Mouse (Mus musculus) megakaryocyte, adult 5-6 weeks (primary cell): Measurements from ENCODE around the gene Hif3a. TPM values are rescaled to one million over a fixed set of nuclear protein-coding genes. Genes with fewer than 3 reads are reported as not detected.

ENCODE experiments used
- ATAC-seq: 2 replicates; pipeline ENCODE4 v1.8.0; 2016; ENCODE audit warnings: mild to moderate bottlenecking, inconsistent platforms; ENCODE audit not compliant: poor library complexity, severe bottlenecking
- total RNA-seq, 2 experiments: library from RNA; stranded (forward) in 1 of 2; stranded (reverse) in 1 of 2; fragments of 153-499, 151-499 nt in 1 of 2; fragments of 221-1000, 200-1000 nt in 1 of 2; gene quantifications; 2 replicates each; pipeline versions ENCODE4 v1.2.3 to v1.2.4; 2015 to 2017

Gene Hif3a
- total RNA-seq, 2 experiments from 2014 or later = 0.25 TPM; not detected in 1

- peak; percentile 55 for ATAC-seq
Observed at GRCm38 (mm10) chr7:17024814-17025504, 37.3 kb downstream of the Hif3a start.

GRCm38 (mm10) chr7:17024141-17024540 lies 38.1 kb downstream of the Hif3a start:
- no peak for ATAC-seq

- ATAC-seq = peak; percentile 12; the same call in 1 of the 2 replicates
Observed at GRCm38 (mm10) chr7:17023701-17024100, 38.5 kb downstream of the Hif3a start.

GRCm38 (mm10) chr7:17022176-17022575 lies 40.1 kb downstream of the Hif3a start:
- ATAC-seq = no peak

GRCm38 (mm10) chr7:17019426-17020166 lies 42.6 kb downstream of the Hif3a start:
- no peak for ATAC-seq

GRCm38 (mm10) chr7:17017921-17018320 lies 44.3 kb downstream of the Hif3a start:
- ATAC-seq = no peak

- no peak for ATAC-seq
Observed at GRCm38 (mm10) chr7:17017036-17017435, 45.2 kb downstream of the Hif3a start.

GRCm38 (mm10) chr7:17015381-17015780 lies 46.8 kb downstream of the Hif3a start:
- no peak for ATAC-seq

GRCm38 (mm10) chr7:17011909-17012590 lies 50.2 kb downstream of the Hif3a start:
- no peak for ATAC-seq

GRCm38 (mm10) chr7:17010010-17010347 lies 52.2 kb downstream of the Hif3a start:
- no peak for ATAC-seq

- ATAC-seq = peak; percentile 48; the same call in 1 of the 2 replicates
Observed at GRCm38 (mm10) chr7:17009326-17010009, 52.8 kb downstream of the Hif3a start.

GRCm38 (mm10) chr7:17007300-17007699 lies 54.9 kb downstream of the Hif3a start:
- peak; percentile 65 for ATAC-seq

- no peak for ATAC-seq
Observed at GRCm38 (mm10) chr7:17004716-17005115, 57.5 kb downstream of the Hif3a start.

- ATAC-seq = no peak
Observed at GRCm38 (mm10) chr7:17003230-17003960, 58.8 kb downstream of the Hif3a start.

GRCm38 (mm10) chr7:17002375-17003195 lies 59.6 kb downstream of the Hif3a start:
- peak; percentile 92 for ATAC-seq

- peak; percentile 75 for ATAC-seq
Observed at GRCm38 (mm10) chr7:16999650-17000049, 62.6 kb downstream of the Hif3a start.

GRCm38 (mm10) chr7:16999233-16999632 lies 63.0 kb downstream of the Hif3a start:
- peak; percentile 8; the same call in 1 of the 2 replicates for ATAC-seq

GRCm38 (mm10) chr7:16995345-16995744 lies 66.9 kb downstream of the Hif3a start:
- ATAC-seq = no peak

- ATAC-seq = no peak; the same call in 1 of the 2 replicates
Observed at GRCm38 (mm10) chr7:16994400-16994799, 67.8 kb downstream of the Hif3a start.
